Mouse (Mus musculus): ENCODE measurements at regions not wholly inside any gene's neighbourhood (a gene's known extent, or its start where the extent isn't known, plus 50 kb on each side); places are given as distances from the start of the nearest gene placed in this dataset.

GRCm38 (mm10) chr15:62273855-62274488 lies 1351.2 kb upstream of the A1bg start:
- no peak for TF ChIP-seq POLR2A (IDR thresholded peaks at IDR 0.05; ENCODE audit: control insufficient read depth, extremely low read depth, insufficient read depth, low read length, poor library complexity)
- no peak for TF ChIP-seq CTCF (IDR thresholded peaks at IDR 0.05; ENCODE audit: borderline replicate concordance, control insufficient read depth, extremely low read depth, insufficient read depth, low read length, poor library complexity)
